ENCODE assay signal across 9 mouse cellular contexts in genomic region chr8:83921558-83921957, GRCm38 (mm10). TPM values are rescaled to one million over a fixed set of nuclear protein-coding genes. Genes with fewer than 3 reads are reported as not detected.
DNase-seq lines count a peak whose midpoint lies in the region; TF ChIP-seq lines count a peak whose summit lies in the region.
"Had no signal": no experiment of that assay in that cellular context is flagged by ENCODE, and none has a peak within 500 bp of the region (broad histone marks: within the 10 kb centered on the region; RNA-seq: fewer than 3 reads in every experiment).

No protein-coding gene starts in this region.

- TF ChIP-seq CTCF in gastrocnemius, adult 2 months (IDR thresholded peaks at IDR 0.05): peak; percentile 91

- intact Hi-C loops in gastrocnemius, adult 2 months (cut with DNase I): no loop called here

- H3K27ac ChIP-seq in gastrocnemius, adult 2 months: no peak overlapping the region
- H3K27ac ChIP-seq: heart, embryonic 15.5 days had no signal

- H3K4me3 ChIP-seq in gastrocnemius, adult 2 months: no peak overlapping the region
- H3K4me3 ChIP-seq: heart, embryonic 15.5 days had no signal

- DNase-seq in CD4-positive, CD25-positive, alpha-beta regulatory T cell, adult 2 months (ENCODE audit: low read depth, low spot score): peak; percentile 86
- peak; percentile 58 for DNase-seq in WW6 (ENCODE audit: low read depth, low spot score)
- DNase-seq in cerebellum, postnatal 25 days: peak; percentile 83 to 92
- DNase-seq in gastrocnemius, adult 2 months: peak; percentile 79
- DNase-seq in layer of hippocampus, adult 9-11 months: peak; percentile 77
- peak; percentile 79 for DNase-seq in lung, postnatal 25 days (ENCODE audit: low spot score)
- DNase-seq in retina, postnatal 7 days (ENCODE audit: low read depth, low spot score): peak; percentile 79
- DNase-seq in urinary bladder, postnatal 36 days (ENCODE audit: low spot score in 2 of 2): peak; percentile 56 to 65

RNA-seq across cellular contexts. Expression of gene Adgrl1, which starts 21.7 kb away (rescaled TPM):
- 10 to 100 TPM; 14.7 to 22.5 TPM for total RNA-seq in gastrocnemius, adult 2 months (2021)

RNA-seq across cellular contexts. Expression of gene Gm10644, which starts 33.4 kb away (rescaled TPM):
- total RNA-seq in gastrocnemius, adult 2 months (2021): under 1 TPM; 0.64 to 0.84 TPM

RNA-seq across cellular contexts. Expression of gene Asf1b, which starts 33.7 kb away (rescaled TPM):
- under 1 TPM; 0.23 to 0.42 TPM for total RNA-seq in gastrocnemius, adult 2 months (2021)

RNA-seq across cellular contexts. Expression of gene Prkaca, which starts 51.2 kb away (rescaled TPM):
- total RNA-seq in gastrocnemius, adult 2 months (2021): 100 to 1,000 TPM; 137 to 165 TPM
